Mouse (Mus musculus) lung, adult 10 weeks (tissue): ENCODE results near the gene Slc7a1. TPM values are rescaled to one million over a fixed set of nuclear protein-coding genes. Genes with fewer than 3 reads are reported as not detected.

Experiments used
- polyA plus RNA-seq: library from polyadenylated mRNA; stranded (reverse); fragments of 350-450 nt; fragmentation: Illumina TruSeq; extraction: RNeasy Lipid Tissue Mini Kit (QIAGEN cat#74804); gene quantifications from one replicate; pipeline ENCODE4 v1.2.3, GENCODE M21; 2014; ENCODE audit warnings: low read depth, low replicate concordance; ENCODE audit not compliant: insufficient read depth

The Slc7a1 gene
- 2.2 TPM for polyA plus RNA-seq

DNA sequence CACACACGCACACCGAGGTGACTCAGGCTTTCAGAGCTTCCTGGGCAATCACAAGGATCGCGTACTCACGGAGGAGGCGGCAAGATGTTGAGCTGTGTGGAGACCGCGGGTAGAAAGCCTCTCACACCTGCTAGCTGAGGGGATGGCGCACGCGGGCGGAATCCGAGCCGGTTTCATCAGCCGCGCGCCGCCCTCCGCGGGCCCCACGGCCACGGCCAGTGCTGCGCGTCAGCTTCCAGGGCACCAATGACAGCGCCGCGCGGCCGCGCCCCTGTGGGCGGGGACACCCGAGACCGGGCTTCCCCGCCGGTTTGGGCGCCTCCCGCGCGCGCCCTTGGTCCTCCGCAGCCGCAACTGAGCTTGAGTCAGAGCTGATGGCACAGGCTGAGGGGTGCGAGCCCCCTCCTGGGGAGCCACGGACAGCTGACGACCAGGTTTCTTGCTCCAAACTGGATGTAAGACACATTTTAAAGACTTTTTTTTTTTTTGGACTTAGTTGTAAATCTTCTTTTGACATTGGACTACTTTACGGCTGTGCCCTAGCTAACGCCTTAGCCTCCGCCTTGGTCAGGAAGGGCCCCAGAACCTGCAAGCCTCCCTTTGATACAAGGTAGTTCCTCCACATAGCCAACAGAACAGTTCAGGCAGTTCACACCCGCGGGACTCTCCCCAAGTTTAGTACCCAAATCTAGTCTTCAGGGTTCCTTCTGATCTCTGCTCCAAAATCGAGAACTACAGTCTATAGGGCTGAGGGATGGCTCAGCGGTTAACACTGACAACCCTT, at the start of gene Slc7a1:
Slc7a1 (minus strand) TSS at position 245 of the 784 bp plus-strand sequence.

Other genes with a start within 250 kb of the Slc7a1 start
- gene Ubl3, start 152.9 kb upstream of the Slc7a1 start, polyA plus RNA-seq, result 124 TPM